Mouse (Mus musculus): ENCODE data around the gene C3. TPM values are rescaled to one million over a fixed set of nuclear protein-coding genes. Genes with fewer than 3 reads are reported as not detected.
A peak's percentile ranks its signal among the peaks of the same experiment; 100 is the strongest.

C3 gene
- polyA plus RNA-seq, 1 experiment from 2014 or later, result 1.0 TPM

GRCm38 (mm10) chr17:57194041-57194507, 33.9 kb downstream of the C3 start, which contains the start of gene Tnfsf14:
TSS of gene Tnfsf14 (minus strand) at chr17:57194177.
- H3K27me3 ChIP-seq, result no peaks in the 10 kb centered on the region; the same call in 1 of the 2 replicates
- no peaks in the 10 kb centered on the region for H3K4me1 ChIP-seq
- no peak within 1 kb of the TSS for H3K4me3 ChIP-seq (replicated peaks)
- H3K4me2 ChIP-seq (replicated peaks), result no peak within 1 kb of the TSS
- no peak for ATAC-seq (ENCODE audit: insufficient number of reproducible peaks, low FRiP score, low TSS enrichment, low read depth)
- H3K36me3 ChIP-seq, result no peaks in the 10 kb centered on the region
- H3K9ac ChIP-seq, result no peak within 1 kb of the TSS
- H3K9me3 ChIP-seq (replicated peaks), result no peaks in the 10 kb centered on the region
- no peak within 1 kb of the TSS for H3K27ac ChIP-seq (replicated peaks)
- 81% methylated on average over 11 of the region's 11 CpGs for WGBS

DNA sequence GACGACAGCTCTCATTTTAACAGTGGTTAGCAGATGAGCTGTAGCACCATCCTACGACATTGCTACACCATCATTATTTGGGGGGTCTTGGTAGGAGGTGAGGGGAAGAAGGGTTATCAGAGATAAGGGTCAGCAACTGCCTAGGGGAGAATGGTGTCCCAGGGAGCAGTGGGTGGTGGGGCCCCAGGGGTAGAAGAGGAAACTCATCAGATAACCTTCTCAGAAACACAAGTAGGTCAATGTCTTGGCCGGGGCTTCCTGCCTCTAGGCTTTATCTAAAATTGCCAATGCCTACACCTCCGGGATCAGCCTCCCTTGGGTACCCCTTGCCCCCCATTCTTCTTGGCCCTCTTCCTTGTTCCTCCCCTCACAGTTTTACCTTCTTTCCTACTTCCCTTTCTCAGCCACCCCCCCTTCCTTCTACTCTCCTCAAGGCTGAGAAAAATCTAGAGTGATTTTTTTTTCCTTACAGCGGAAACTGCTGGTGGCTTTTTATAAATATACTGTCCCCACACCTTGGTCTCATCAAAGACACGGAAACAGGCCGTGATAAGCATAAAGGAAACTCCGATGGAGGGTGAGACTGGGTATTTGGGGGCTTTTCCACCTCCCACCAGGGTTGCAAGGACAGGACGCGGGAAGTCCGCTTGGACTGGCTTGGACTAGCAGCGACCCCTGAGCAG, 39.3 kb downstream of the C3 start:
- H3K27ac ChIP-seq (replicated peaks), result no peak overlapping the region
- no peaks in the 10 kb centered on the region for H3K27me3 ChIP-seq
- no peak overlapping the region for H3K9ac ChIP-seq
- H3K36me3 ChIP-seq, result no peaks in the 10 kb centered on the region
- H3K9me3 ChIP-seq (replicated peaks), result no peaks in the 10 kb centered on the region
- no peak overlapping the region for H3K4me2 ChIP-seq (replicated peaks)
- H3K4me1 ChIP-seq, result no peaks in the 10 kb centered on the region
- no peak overlapping the region for H3K4me3 ChIP-seq (replicated peaks)
- no peak for ATAC-seq (ENCODE audit: insufficient number of reproducible peaks, low FRiP score, low TSS enrichment, low read depth)
- 80% methylated on average over 12 of the region's 12 CpGs for WGBS

DNA sequence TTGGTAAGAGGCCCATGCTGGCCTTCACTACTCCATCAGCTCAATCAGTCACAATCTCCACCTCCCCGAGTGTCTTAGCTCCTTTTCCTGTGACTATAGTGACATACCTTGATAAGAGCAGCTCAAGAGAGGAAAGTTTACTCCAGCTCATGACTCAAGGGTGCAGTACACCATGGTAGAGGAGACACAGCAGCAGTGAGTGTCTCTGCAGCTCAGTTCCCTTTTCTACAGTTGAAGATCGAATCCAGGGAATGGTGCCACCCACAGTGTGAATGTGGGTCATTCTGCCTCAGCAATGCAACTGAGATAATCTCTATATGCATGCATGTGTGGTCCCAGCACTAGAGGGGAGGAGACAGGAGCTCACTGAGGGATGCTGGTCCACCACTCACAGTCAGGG, 42.3 kb downstream of the C3 start:
- H3K36me3 ChIP-seq, result no peaks in the 10 kb centered on the region
- H3K4me1 ChIP-seq, result no peaks in the 10 kb centered on the region
- no peak for ATAC-seq (ENCODE audit: insufficient number of reproducible peaks, low FRiP score, low TSS enrichment, low read depth)
- WGBS, result 70% methylated on average over 2 of the region's 2 CpGs
- H3K4me3 ChIP-seq (replicated peaks), result no peak overlapping the region
- no peak overlapping the region for H3K4me2 ChIP-seq (replicated peaks)
- H3K27ac ChIP-seq (replicated peaks), result no peak overlapping the region
- H3K9me3 ChIP-seq (replicated peaks), result no peaks in the 10 kb centered on the region
- H3K9ac ChIP-seq, result no peak overlapping the region
- H3K27me3 ChIP-seq, result no peaks in the 10 kb centered on the region

DNA sequence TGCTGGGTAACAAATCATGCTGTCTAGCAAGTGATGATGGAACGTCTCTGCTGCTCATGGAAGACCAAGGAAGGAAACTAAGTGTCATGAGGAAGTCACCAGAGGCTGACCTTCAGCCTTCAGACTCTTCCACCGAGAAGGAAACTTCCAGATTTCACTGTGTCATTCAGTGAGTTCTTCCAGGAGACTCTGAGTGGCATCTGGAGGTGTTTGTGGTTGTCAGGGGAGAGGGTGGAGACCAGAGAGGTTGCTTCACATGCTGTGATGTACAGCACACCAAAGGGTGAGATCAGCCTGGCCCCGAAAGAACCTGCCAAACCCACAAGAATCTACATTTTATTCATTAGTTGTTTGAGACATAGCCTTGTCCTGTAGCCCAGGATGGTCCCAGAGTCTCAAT, 45.1 kb downstream of the C3 start:
- H3K27ac ChIP-seq (replicated peaks), result no peak overlapping the region
- ATAC-seq (ENCODE audit: insufficient number of reproducible peaks, low FRiP score, low TSS enrichment, low read depth), result no peak
- no peak overlapping the region for H3K4me2 ChIP-seq (replicated peaks)
- no peak overlapping the region for H3K4me3 ChIP-seq (replicated peaks)
- 68% methylated on average over 3 of the region's 3 CpGs for WGBS
- H3K4me1 ChIP-seq, result no peaks in the 10 kb centered on the region
- no peak overlapping the region for H3K9ac ChIP-seq
- H3K36me3 ChIP-seq, result no peaks in the 10 kb centered on the region
- H3K27me3 ChIP-seq, result no peaks in the 10 kb centered on the region
- H3K9me3 ChIP-seq (replicated peaks), result no peaks in the 10 kb centered on the region

DNA sequence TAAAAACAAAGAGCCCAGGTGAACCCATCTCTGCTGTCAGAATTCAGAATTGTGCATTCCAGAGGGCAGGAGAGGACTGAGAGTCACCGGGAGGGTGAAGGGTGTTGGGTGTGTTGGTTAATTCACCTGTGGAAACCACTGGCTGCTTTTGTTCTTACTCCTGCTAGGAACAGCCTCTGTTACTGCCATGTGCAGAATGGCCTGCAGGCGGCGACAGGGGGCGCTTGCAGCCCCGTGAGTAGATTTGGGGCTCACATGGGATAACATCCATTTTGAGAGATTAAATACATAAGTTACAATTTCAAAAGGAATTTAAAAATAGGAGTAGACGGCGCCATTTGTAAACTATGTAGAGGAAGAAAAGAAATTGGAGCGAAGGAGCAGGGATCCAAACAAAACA, 47.6 kb downstream of the C3 start:
- no peaks in the 10 kb centered on the region for H3K4me1 ChIP-seq
- WGBS, result 29% methylated on average over 8 of the region's 8 CpGs
- no peak overlapping the region for H3K4me3 ChIP-seq (replicated peaks)
- H3K27me3 ChIP-seq, result no peaks in the 10 kb centered on the region
- H3K9ac ChIP-seq, result no peak overlapping the region
- no peak overlapping the region for H3K4me2 ChIP-seq (replicated peaks)
- no peaks in the 10 kb centered on the region for H3K36me3 ChIP-seq
- no peak overlapping the region for H3K27ac ChIP-seq (replicated peaks)
- no peak for ATAC-seq (ENCODE audit: insufficient number of reproducible peaks, low FRiP score, low TSS enrichment, low read depth)
- no peaks in the 10 kb centered on the region for H3K9me3 ChIP-seq (replicated peaks)

DNA sequence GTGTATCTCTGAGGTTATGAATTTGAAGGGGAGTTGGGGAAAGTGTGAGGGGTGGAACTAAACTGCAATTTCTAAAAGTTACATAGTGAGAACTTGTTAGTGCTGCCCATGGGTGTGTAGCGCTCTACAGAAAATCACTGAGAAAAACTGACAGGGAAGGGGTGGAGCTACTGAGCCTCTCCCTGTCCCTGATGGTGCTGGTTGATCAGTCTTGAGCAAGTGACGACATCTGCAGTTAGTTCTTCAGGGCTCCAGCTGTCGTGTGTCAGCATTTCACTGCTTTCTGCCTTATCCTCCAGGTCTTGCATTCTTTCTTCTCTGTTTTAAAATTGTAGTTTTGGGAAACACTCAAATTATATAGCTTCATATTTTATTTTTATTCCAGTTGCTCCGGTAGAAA, 54.6 kb downstream of the C3 start:
- Histone ChIP-seq H3K36me3 (no peaks in the 10 kb centered on the region), H3K27ac (replicated peaks) (no peak overlapping the region), H3K9me3 (replicated peaks) (no peaks in the 10 kb centered on the region), H3K4me3 (replicated peaks) (no peak overlapping the region), H3K27me3 (no peaks in the 10 kb centered on the region), H3K4me1 (no peaks in the 10 kb centered on the region), H3K9ac (no peak overlapping the region), H3K4me2 (replicated peaks) (no peak overlapping the region)
- ATAC-seq (ENCODE audit: insufficient number of reproducible peaks, low FRiP score, low TSS enrichment, low read depth), result no peak
- 53% methylated on average over 4 of the region's 4 CpGs for WGBS

GRCm38 (mm10) chr17:57172378-57172777, 55.6 kb downstream of the C3 start:
- H3K27ac ChIP-seq (replicated peaks), result no peak overlapping the region
- H3K4me2 ChIP-seq (replicated peaks), result no peak overlapping the region
- H3K4me1 ChIP-seq, result no peaks in the 10 kb centered on the region
- no peak overlapping the region for H3K4me3 ChIP-seq (replicated peaks)
- WGBS, result 60% methylated on average over 5 of the region's 5 CpGs
- H3K36me3 ChIP-seq, result no peaks in the 10 kb centered on the region
- ATAC-seq (ENCODE audit: insufficient number of reproducible peaks, low FRiP score, low TSS enrichment, low read depth), result no peak
- H3K9ac ChIP-seq, result no peak overlapping the region
- H3K27me3 ChIP-seq, result no peaks in the 10 kb centered on the region
- H3K9me3 ChIP-seq (replicated peaks), result no peaks in the 10 kb centered on the region

GRCm38 (mm10) chr17:57170616-57171260, 57.2 kb downstream of the C3 start:
- H3K4me2 ChIP-seq (replicated peaks), result no peak overlapping the region
- ATAC-seq (ENCODE audit: insufficient number of reproducible peaks, low FRiP score, low TSS enrichment, low read depth), result no peak
- H3K27ac ChIP-seq (replicated peaks), result no peak overlapping the region
- no peaks in the 10 kb centered on the region for H3K4me1 ChIP-seq
- H3K9ac ChIP-seq, result no peak overlapping the region
- no peaks in the 10 kb centered on the region for H3K27me3 ChIP-seq
- no peaks in the 10 kb centered on the region for H3K9me3 ChIP-seq (replicated peaks)
- no peak overlapping the region for H3K4me3 ChIP-seq (replicated peaks)
- WGBS, result 59% methylated on average over 5 of the region's 5 CpGs
- H3K36me3 ChIP-seq, result no peaks in the 10 kb centered on the region

DNA sequence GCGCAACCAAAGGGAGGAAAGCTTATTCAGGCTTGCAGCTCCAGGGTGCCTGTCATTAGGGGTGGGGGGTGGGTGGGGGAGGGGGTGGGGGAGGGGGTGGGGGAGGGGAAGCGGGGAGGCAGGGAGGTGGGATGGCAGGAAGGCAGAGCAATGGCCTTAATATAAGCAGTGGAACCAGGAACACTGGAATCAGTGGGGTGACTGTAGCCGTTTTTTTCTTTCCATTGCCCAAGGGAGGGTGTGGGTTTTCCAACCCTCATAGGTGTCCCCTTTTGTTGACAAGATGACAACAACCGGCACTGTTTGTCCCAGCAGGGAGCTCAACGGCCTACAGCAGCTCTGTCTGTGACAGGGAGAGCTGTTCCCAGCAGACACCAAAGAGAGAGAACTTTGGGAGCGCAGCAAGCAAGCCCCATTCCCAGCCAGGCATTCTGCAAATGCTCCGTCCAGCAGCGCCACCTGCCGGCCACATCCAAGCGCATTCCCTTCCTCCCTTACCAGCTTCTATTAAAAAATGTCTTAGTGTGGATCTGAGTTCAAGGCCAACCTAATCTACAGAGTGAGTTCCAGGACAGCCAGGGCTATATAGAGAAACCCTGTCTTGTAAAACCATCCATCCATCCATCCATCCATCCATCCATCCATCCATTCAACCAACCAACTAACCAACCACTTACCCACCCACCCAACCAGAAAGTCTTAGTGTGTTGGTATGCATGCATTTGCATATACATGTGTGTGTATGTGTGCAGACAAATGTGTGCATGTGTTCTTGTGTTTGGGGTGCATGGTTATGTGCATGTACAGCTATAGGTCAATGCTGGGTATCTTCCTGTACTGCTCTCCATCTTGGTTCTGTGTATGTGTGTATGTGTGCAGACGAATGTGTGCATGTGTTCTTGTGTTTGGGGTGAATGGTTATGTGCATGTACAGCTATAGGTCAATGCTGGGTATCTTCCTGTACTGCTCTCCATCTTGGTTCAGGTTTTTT, 60.8 kb downstream of the C3 start:
- Histone ChIP-seq H3K4me1 (no peaks in the 10 kb centered on the region), H3K9me3 (replicated peaks) (no peaks in the 10 kb centered on the region), H3K27ac (replicated peaks) (no peak overlapping the region), H3K27me3 (no peaks in the 10 kb centered on the region), H3K9ac (no peak overlapping the region), H3K4me3 (replicated peaks) (no peak overlapping the region), H3K4me2 (replicated peaks) (no peak overlapping the region), H3K36me3 (no peaks in the 10 kb centered on the region)
- 14% methylated on average over 11 of the region's 11 CpGs for WGBS
- ATAC-seq (ENCODE audit: insufficient number of reproducible peaks, low FRiP score, low TSS enrichment, low read depth), result 0 out of 2 replicates have a peak, but pooled peaks have one; percentile 63
